Mouse (Mus musculus) erythroblast, adult 5-6 weeks (primary cell): ENCODE measurements at regions not wholly inside any gene's neighbourhood (a gene's known extent, or its start where the extent isn't known, plus 50 kb on each side); places are given as distances from the start of the nearest gene placed in this dataset.

ENCODE experiments used
- ATAC-seq: replicated peaks from 2 replicates; pipeline ENCODE4 v1.8.0; 2016; ENCODE audit warnings: moderate number of reproducible peaks, mild to moderate bottlenecking, moderate TSS enrichment, inconsistent platforms; ENCODE audit not compliant: poor library complexity, low FRiP score, severe bottlenecking

GRCm38 (mm10) chr3:51121703-51122540 is 102.3 kb upstream of the Noct start:
- ATAC-seq, result no peak

- ATAC-seq, result no peak
Observed at GRCm38 (mm10) chr3:51122541-51122935, 101.7 kb upstream of the Noct start.

- ATAC-seq, result no peak
Observed at GRCm38 (mm10) chr3:51127875-51128274, 96.4 kb upstream of the Noct start.

- ATAC-seq, result no peak
Observed at GRCm38 (mm10) chr3:51128491-51129155, 95.6 kb upstream of the Noct start.

GRCm38 (mm10) chr3:51130709-51131108 is 93.5 kb upstream of the Noct start:
- no peak for ATAC-seq

- ATAC-seq, result no peak
Observed at GRCm38 (mm10) chr3:51131341-51131740, 92.9 kb upstream of the Noct start.

GRCm38 (mm10) chr3:51132736-51133135 is 91.5 kb upstream of the Noct start:
- no peak for ATAC-seq

GRCm38 (mm10) chr3:51135581-51135980 is 88.7 kb upstream of the Noct start:
- no peak for ATAC-seq

- ATAC-seq, result no peak
Observed at GRCm38 (mm10) chr3:51137730-51138312, 86.4 kb upstream of the Noct start.

GRCm38 (mm10) chr3:51145985-51146384 is 78.3 kb upstream of the Noct start:
- ATAC-seq, result no peak

- ATAC-seq, result no peak
Observed at GRCm38 (mm10) chr3:51150012-51150411, 74.2 kb upstream of the Noct start.

GRCm38 (mm10) chr3:51151104-51151503 is 73.1 kb upstream of the Noct start:
- ATAC-seq, result no peak

GRCm38 (mm10) chr3:51155621-51156020 is 68.6 kb upstream of the Noct start:
- ATAC-seq, result no peak

- peak; percentile 61 for ATAC-seq
Observed at GRCm38 (mm10) chr3:51156386-51157290, 67.6 kb upstream of the Noct start.

GRCm38 (mm10) chr3:51157291-51157650 is 67.0 kb upstream of the Noct start:
- no peak; the same call in 1 of the 2 replicates for ATAC-seq

GRCm38 (mm10) chr3:51158449-51158848 is 65.8 kb upstream of the Noct start:
- ATAC-seq, result no peak

- ATAC-seq, result no peak
Observed at GRCm38 (mm10) chr3:51159322-51159721, 64.9 kb upstream of the Noct start.

- no peak for ATAC-seq
Observed at GRCm38 (mm10) chr3:51159881-51160280, 64.4 kb upstream of the Noct start.

GRCm38 (mm10) chr3:51160625-51161024 is 63.6 kb upstream of the Noct start:
- ATAC-seq, result no peak
